Mouse (Mus musculus) liver, postnatal 0 days (tissue): ENCODE data around the gene Hist1h4h.

Source experiments
- CTCF ChIP-seq: sonication (generic); IDR thresholded peaks from 2 replicates; pipeline ENCODE4 v1.5.1; 2016; ENCODE audit warnings: antibody characterized with exemption, low read depth
- EP300 ChIP-seq: IDR thresholded peaks from 2 replicates; pipeline ENCODE4 v1.6.1; 2016; ENCODE audit warnings: antibody characterized with exemption, low read depth, mild to moderate bottlenecking

DNA sequence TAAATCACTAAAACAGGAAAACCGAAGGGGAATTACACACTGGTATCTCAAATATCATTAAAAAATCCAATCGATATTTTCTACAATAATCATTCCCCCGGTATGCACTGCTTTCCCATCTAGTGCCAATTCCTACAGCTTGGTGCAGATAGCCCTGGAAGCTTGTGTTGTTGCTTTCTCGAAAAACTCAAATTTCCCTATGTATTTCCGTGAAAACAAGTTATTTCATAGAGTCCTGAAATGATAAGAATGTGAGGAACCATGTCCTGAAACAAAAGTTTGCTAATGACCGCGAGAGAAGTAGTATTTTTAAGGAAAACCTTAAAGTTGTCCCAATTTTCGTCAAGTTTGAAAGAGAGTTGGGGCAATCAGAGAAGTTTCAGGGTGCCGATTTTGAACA, 23.5 kb downstream of the Hist1h4h start:
- no peak for TF ChIP-seq CTCF
- no peak for TF ChIP-seq EP300
